Mouse (Mus musculus): ENCODE results near the gene Irf7.

- TF ChIP-seq CTCF (IDR thresholded peaks at IDR 0.05; ENCODE audit: extremely low read depth, insufficient read depth, insufficient read length, insufficient replicate concordance) = no peak
- no peak for TF ChIP-seq POLR2A (IDR thresholded peaks at IDR 0.05; ENCODE audit: low read depth, low read length)
Measured at GRCm38 (mm10) chr7:141293852-141294471, 27.7 kb upstream of the Irf7 start.

Data from spleen, adult 2 months (tissue).